Mouse (Mus musculus) neural tube, embryonic 11.5 days (tissue): ENCODE results near the gene Supt3. TPM values are rescaled to one million over a fixed set of nuclear protein-coding genes. Genes with fewer than 3 reads are reported as not detected.

Experiments
- ATAC-seq: fragments of 200-750 bp; cut with Nextera tagmentation; 2 replicates; pipeline ENCODE4 v1.8.0; 2017; ENCODE audit warnings: moderate number of reproducible peaks, mild to moderate bottlenecking, moderate TSS enrichment, moderate library complexity; ENCODE audit not compliant: insufficient read depth, low FRiP score, low TSS enrichment
- DNase-seq: peaks from one replicate; pipeline ENCODE4 v3.0.0-alpha.2; 2015; ENCODE audit warnings: low spot score
- H3K27ac ChIP-seq: fragments of 300-500 bp; sonication (generic); 2 replicates; pipeline ENCODE4 v1.5.1; 2014; ENCODE audit warnings: low read depth, mild to moderate bottlenecking, low read length
- H3K27me3 ChIP-seq: fragments of 300-500 bp; sonication (generic); 2 replicates; pipeline ENCODE4 v1.6.1; 2014; ENCODE audit warnings: mild to moderate bottlenecking, low read length, mixed read lengths; ENCODE audit not compliant: control insufficient read depth, insufficient read depth
- H3K36me3 ChIP-seq: fragments of 300-500 bp; sonication (generic); 2 replicates; pipeline ENCODE4 v1.6.1; 2014; ENCODE audit warnings: mild to moderate bottlenecking, low read length, moderate library complexity, mixed read lengths; ENCODE audit not compliant: control insufficient read depth, insufficient read depth
- H3K4me1 ChIP-seq: fragments of 300-500 bp; sonication (generic); 2 replicates; pipeline ENCODE4 v1.6.1; 2014; ENCODE audit warnings: low read length, mixed read lengths; ENCODE audit not compliant: control insufficient read depth, insufficient read depth
- H3K4me2 ChIP-seq: fragments of 300-500 bp; sonication (generic); 2 replicates; pipeline ENCODE4 v1.6.1; 2014; ENCODE audit warnings: low read depth, mild to moderate bottlenecking, moderate library complexity
- H3K4me3 ChIP-seq: fragments of 300-500 bp; sonication (generic); 2 replicates; pipeline ENCODE4 v1.5.1; 2014; ENCODE audit warnings: low read depth, low read length
- H3K9ac ChIP-seq: fragments of 300-500 bp; sonication (generic); 2 replicates; pipeline ENCODE4 v1.6.1; 2014; ENCODE audit warnings: mild to moderate bottlenecking, low read length
- H3K9me3 ChIP-seq: fragments of 300-500 bp; sonication (generic); 2 replicates; pipeline ENCODE4 v1.6.1; 2016; ENCODE audit warnings: low read length; ENCODE audit not compliant: control insufficient read depth
- WGBS: fragments of 180-500 bp; shearing (Covaris S2); extraction: QIAGEN DNeasy Blood & Tissue Kit; methylation state at CpG from one replicate; pipeline ENCODE4 v1.1.7; 2014; 5-methylcytosine and 5-hydroxymethylcytosine counted together
- polyA plus RNA-seq: library from polyadenylated mRNA; unstranded; fragments of >200 nt; fragmentation: Nextera tagmentation; extraction: Ambion mirVana; gene quantifications from 2 replicates; pipeline ENCODE4 v1.2.1, GENCODE M21; 2014

Supt3 gene
- polyA plus RNA-seq, 1 experiment from 2014 or later = 23.4 TPM

GRCm38 (mm10) chr17:44831201-44831600 lies 54.2 kb downstream of the Supt3 start:
- 78% methylated on average over 1 of the region's 1 CpGs for WGBS

DNA sequence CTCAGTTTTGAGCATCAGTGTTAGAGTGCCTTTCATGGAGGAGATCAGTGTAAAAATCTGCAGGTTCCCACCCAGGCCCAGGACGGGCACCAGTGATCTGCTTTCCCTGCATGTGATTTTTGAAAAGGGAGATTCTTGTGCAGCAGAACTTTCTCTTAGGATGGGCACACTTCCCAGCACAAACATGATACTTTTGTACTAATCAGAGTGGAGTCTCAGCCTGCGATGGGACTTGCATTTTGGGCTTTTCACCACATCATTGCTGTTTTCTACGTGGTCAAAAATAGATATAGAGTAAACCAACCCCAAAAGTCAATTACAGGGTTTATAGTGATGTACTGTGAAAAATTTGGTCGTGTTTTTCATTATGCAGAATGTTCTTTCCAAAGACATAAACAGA lies 65.2 kb downstream of the Supt3 start:
- Histone ChIP-seq H3K4me1 (no peaks in the 10 kb centered on the region), H3K4me3 (no peak overlapping the region), H3K9me3 (no peaks in the 10 kb centered on the region), H3K4me2 (no peak overlapping the region), H3K9ac (no peak overlapping the region), H3K27me3 (no peaks in the 10 kb centered on the region), H3K27ac (no peak overlapping the region), H3K36me3 (no peaks in the 10 kb centered on the region)
- WGBS = 85% methylated on average over 4 of the region's 4 CpGs
- ATAC-seq (no peak), DNase-seq (no peak)

More at GRCm38 (mm10) chr17:44831201-44831600, 54.2 kb downstream of the Supt3 start:
- H3K9ac ChIP-seq = no peak overlapping the region
- no peak overlapping the region for H3K27ac ChIP-seq
- no peak overlapping the region for H3K4me2 ChIP-seq
- H3K27me3 ChIP-seq = no peaks in the 10 kb centered on the region
- ATAC-seq = no peak
- H3K4me3 ChIP-seq = no peak overlapping the region
- no peaks in the 10 kb centered on the region for H3K36me3 ChIP-seq
- H3K9me3 ChIP-seq = no peaks in the 10 kb centered on the region
- DNase-seq = no peak
- no peaks in the 10 kb centered on the region for H3K4me1 ChIP-seq

GRCm38 (mm10) chr17:44863165-44863564 lies 86.2 kb downstream of the Supt3 start:
- no peak for ATAC-seq
- no peak for DNase-seq
- H3K36me3 ChIP-seq = no peaks in the 10 kb centered on the region
- H3K4me1 ChIP-seq = no peaks in the 10 kb centered on the region
- no peak overlapping the region for H3K4me2 ChIP-seq
- H3K27ac ChIP-seq = no peak overlapping the region
- no peaks in the 10 kb centered on the region for H3K27me3 ChIP-seq
- H3K4me3 ChIP-seq = no peak overlapping the region
- no peak overlapping the region for H3K9ac ChIP-seq
- WGBS = 95% methylated on average over 6 of the region's 6 CpGs
- H3K9me3 ChIP-seq = no peaks in the 10 kb centered on the region

- H3K27ac ChIP-seq = no peak overlapping the region
- no peak for ATAC-seq
- no peaks in the 10 kb centered on the region for H3K9me3 ChIP-seq
- WGBS = 61% methylated on average over 1 of the region's 1 CpGs
- no peaks in the 10 kb centered on the region for H3K4me1 ChIP-seq
- no peak for DNase-seq
- no peak overlapping the region for H3K9ac ChIP-seq
- H3K27me3 ChIP-seq = no peaks in the 10 kb centered on the region
- H3K4me2 ChIP-seq = no peak overlapping the region
- no peaks in the 10 kb centered on the region for H3K36me3 ChIP-seq
- H3K4me3 ChIP-seq = no peak overlapping the region
Observed at GRCm38 (mm10) chr17:44893592-44893991, 116.6 kb downstream of the Supt3 start.

DNA sequence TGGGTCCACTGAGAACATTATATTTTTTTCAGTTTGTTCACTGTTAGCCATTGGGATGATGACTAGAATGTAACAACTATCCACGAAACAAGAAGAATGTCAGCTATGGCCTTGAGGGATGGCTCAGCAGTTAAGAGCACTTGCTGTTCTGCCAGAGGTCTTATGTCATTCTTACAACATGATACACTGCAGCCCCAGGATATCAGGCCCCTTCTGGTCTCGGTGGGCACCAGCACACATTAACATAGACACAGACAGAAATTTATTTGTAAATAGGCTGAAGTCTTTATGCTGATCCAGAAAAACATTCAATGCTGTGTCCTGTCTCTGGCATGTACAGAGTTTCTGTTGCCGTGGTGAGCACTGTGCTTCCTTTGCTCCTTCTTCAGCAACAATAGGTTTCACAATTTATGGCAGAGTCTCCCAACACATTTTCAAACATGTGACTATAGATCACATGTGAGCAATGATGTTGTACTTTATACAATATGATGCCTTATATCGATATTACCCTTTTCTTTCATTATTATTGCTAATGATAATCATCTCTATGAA lies 166.7 kb downstream of the Supt3 start:
- no peaks in the 10 kb centered on the region for H3K9me3 ChIP-seq
- no peaks in the 10 kb centered on the region for H3K27me3 ChIP-seq
- H3K27ac ChIP-seq = no peak overlapping the region
- no peak for DNase-seq
- WGBS = 79% methylated on average over 4 of the region's 4 CpGs
- no peaks in the 10 kb centered on the region for H3K4me1 ChIP-seq
- H3K4me2 ChIP-seq = no peak overlapping the region
- ATAC-seq = no peak
- no peak overlapping the region for H3K9ac ChIP-seq
- H3K36me3 ChIP-seq = no peaks in the 10 kb centered on the region
- no peak overlapping the region for H3K4me3 ChIP-seq

- H3K4me2 ChIP-seq = no peak overlapping the region
- H3K36me3 ChIP-seq = no peaks in the 10 kb centered on the region
- WGBS = 91% methylated on average over 5 of the region's 5 CpGs
- no peak overlapping the region for H3K27ac ChIP-seq
- no peak for DNase-seq
- H3K4me3 ChIP-seq = no peak overlapping the region
- no peak for ATAC-seq
- no peak overlapping the region for H3K9ac ChIP-seq
- no peaks in the 10 kb centered on the region for H3K27me3 ChIP-seq
- no peaks in the 10 kb centered on the region for H3K9me3 ChIP-seq
- H3K4me1 ChIP-seq = no peaks in the 10 kb centered on the region
Observed at GRCm38 (mm10) chr17:44945333-44945732, 168.4 kb downstream of the Supt3 start.

DNA sequence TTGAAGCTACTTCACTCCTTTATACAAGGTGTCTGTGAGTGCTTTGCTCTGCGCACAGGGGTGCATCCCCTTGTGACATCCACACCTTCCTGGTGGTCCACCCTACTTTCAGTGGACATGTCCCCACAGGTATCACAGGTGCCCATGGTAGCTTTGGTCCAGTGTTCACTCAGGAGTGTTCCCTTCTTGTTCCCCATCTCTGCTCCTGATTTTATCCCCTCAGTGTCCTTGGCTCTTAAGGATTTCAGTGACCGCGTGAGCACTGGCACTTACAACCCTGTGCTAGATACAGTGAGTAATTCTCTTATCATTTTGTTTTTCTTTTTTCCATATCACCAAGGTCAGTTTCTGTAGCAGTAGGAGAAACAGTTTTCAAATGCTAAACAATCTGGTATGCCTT lies 171.4 kb downstream of the Supt3 start:
- DNase-seq (no peak), ATAC-seq (no peak)
- over 99% methylated on average over 3 of the region's 3 CpGs for WGBS
- Histone ChIP-seq H3K36me3 (no peaks in the 10 kb centered on the region), H3K4me2 (no peak overlapping the region), H3K9me3 (no peaks in the 10 kb centered on the region), H3K27ac (no peak overlapping the region), H3K27me3 (no peaks in the 10 kb centered on the region), H3K4me1 (no peaks in the 10 kb centered on the region), H3K9ac (no peak overlapping the region), H3K4me3 (no peak overlapping the region)

- DNase-seq = no peak
- Histone ChIP-seq H3K9ac (no peak overlapping the region), H3K27me3 (no peaks in the 10 kb centered on the region), H3K36me3 (no peaks in the 10 kb centered on the region), H3K9me3 (no peaks in the 10 kb centered on the region), H3K27ac (no peak overlapping the region), H3K4me3 (no peak overlapping the region), H3K4me1 (no peaks in the 10 kb centered on the region), H3K4me2 (no peak overlapping the region)
- no peak for ATAC-seq
- 77% methylated on average over 2 of the region's 2 CpGs for WGBS
Observed at GRCm38 (mm10) chr17:44956671-44957070, 179.7 kb downstream of the Supt3 start.

- 82% methylated on average over 6 of the region's 6 CpGs for WGBS
- Histone ChIP-seq H3K27ac (no peak overlapping the region), H3K4me2 (no peak overlapping the region), H3K4me1 (no peaks in the 10 kb centered on the region), H3K36me3 (no peaks in the 10 kb centered on the region), H3K27me3 (no peaks in the 10 kb centered on the region), H3K4me3 (no peak overlapping the region), H3K9ac (no peak overlapping the region), H3K9me3 (no peaks in the 10 kb centered on the region)
- no peak for DNase-seq
- ATAC-seq = no peak
Observed at GRCm38 (mm10) chr17:44963051-44963798, 186.3 kb downstream of the Supt3 start.
